Mouse (Mus musculus) lung, postnatal 14 days (tissue): ENCODE measurements at regions not wholly inside any gene's neighbourhood (a gene's known extent, or its start where the extent isn't known, plus 50 kb on each side); places are given as distances from the start of the nearest gene placed in this dataset.
"Not testable (repeated sequence)": the region's sequence is repeated elsewhere in the genome, so short reads cannot be mapped to it uniquely, and the experiment has no call there.

Experiments
- DNase-seq: peaks from one replicate; pipeline ENCODE4 v3.0.0; 2021

DNA sequence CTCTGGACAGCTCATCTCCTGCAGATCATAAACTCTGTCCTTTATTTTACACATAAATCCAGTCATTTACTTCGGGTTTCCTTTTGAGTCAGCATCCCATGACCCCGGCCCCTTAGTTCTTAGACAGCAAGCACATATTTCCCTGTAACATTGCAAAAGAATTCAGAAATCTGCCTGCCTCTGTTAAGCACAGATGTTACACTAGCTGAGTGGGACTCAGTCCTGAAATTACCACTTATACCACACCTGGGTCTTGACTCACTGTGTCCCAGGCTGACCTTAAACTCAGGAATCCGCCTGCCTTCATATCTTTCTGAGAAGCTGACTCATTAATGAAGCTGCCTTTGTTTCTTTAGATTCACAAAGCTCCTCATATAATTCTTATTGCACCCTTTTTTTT, 139.9 kb downstream of the Sptssa start:
- no peak for DNase-seq

DNA sequence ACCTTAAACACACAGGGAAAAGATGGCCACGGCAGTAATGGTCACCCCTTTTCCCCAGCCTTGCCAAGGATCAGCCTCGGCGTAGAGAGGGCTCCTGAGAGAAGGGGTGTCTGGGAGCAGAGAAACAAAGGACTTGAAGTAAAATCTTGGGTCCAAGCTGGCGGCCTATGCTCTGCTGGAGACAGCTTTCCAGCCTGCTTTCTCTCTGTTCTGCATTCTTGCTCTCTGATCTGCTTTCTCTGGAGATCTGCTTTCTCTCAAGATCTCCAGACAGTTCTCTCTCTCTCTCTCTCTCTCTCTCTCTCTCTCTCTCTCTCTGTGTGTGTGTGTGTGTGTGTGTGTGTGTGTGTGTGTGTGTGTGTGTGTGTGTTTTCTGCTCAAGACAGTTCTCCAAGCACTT, 140.3 kb downstream of the Sptssa start:
- not testable (repeated sequence) for DNase-seq

DNA sequence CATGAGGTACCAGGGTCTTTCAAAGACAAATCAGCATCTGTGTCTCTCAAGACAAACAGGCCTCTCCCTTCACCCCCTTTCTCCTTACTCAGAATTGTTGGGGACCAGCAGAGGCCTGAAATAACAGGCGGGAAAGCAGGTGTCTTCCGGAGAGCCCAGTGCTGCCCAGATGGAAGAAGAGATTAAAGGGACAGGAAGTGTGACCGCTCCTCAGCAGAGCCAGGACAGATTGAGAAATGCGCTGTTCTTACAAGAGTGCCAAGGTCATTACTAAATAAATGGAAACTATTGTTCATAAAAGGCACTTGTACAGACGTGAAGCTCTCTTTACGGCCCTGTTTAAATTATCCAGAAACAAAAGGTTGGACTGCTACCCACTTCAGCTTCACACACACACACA, 146.5 kb downstream of the Sptssa start:
- no peak for DNase-seq

DNA sequence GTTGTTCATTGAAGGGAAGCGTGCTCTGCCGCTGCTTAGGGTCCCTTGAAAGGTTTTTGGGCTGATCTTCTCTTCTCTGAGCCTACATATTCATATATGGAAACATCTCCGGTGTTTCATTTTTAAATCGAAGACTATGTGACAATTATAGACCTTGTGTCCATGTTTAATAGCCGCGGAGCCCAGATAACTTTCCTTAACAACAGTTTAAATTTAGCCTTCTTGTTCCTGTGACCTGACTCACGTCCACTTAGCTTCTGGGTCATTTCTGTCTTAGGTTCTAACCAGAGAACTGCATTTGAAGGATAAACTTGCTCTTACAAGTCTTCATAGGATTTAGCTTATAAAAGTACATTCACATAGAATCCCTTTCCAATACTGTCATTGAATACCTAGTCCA, 153.6 kb downstream of the Sptssa start:
- no peak for DNase-seq

DNA sequence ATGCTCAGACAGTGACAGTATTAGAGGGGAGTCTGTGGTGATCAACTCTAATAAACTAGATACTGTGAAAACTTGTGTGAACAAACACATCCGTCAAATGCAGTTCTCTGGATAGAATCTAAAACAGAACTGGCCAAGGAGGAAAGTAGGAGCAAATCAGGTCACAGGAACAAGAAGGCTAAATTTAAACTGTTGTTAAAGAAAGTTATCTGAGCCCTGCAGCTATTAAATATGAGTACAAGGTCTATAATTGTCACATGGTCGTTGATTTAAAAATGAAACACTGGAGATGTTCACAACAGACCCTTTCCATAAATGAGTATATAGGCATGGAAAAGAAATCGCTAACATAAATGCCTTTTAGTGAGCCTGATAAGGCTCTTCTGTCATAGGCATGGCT, 156.4 kb downstream of the Sptssa start:
- DNase-seq, result no peak

DNA sequence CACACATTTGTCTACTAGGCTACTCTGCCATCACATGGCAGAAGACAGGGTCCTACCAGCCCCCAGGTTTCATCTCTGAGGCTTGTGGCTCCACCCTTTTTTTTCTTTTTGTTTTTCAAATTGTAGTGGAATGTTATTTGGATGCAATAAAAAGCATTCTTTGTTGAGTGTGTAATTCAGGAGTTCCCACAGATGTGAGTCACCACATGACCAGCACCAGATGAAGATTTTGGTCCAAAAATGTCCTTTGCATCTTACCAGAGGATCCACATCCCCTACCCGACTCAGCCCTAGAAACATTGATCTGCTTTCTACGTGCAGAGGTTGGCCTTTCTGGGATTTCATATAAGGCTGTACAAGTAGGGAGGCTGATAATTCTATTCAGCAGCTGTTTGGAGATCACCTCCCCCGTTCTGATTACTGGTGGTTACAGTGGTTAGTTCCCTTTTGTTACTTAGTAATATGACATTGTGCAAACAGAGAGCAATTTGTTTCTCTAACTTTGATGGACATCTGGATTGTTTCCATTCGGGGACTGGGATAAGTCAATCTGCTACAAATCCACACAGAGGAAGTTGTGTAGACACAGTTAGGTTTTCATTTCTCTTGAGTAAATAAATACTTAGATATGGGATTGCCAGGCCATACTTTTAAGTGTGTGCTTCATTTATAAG, 160.5 kb downstream of the Sptssa start:
- DNase-seq, result no peak

DNA sequence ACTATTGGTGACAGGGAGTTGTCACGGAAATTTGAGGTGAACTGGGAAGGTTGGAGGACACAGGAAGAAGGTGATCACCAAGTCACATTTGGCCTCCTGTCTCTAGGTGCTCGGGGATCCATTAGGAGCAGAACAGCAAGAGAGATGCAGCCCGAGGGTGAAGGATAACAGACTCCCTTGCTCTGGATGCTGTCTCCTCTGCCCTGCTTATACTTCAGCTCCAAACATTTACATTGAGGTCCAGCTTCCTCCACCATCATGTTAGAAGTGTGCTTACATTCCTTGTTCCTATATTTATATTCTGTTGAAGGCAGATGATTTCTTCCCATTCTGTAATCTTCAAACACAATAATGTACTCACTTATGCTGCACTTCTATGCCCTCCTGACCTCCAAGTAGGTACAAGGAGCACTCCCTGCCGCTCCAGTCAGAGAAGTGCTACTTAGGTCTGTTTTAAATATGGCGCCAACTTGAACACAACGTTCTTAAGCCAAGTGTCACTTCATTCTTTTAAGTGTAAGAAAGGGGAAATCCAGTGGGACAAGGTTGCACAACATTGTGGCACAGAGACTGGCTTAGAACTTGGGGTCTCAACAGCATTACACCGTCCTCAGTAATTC, 161.5 kb downstream of the Sptssa start:
- DNase-seq, result peak; percentile 50

DNA sequence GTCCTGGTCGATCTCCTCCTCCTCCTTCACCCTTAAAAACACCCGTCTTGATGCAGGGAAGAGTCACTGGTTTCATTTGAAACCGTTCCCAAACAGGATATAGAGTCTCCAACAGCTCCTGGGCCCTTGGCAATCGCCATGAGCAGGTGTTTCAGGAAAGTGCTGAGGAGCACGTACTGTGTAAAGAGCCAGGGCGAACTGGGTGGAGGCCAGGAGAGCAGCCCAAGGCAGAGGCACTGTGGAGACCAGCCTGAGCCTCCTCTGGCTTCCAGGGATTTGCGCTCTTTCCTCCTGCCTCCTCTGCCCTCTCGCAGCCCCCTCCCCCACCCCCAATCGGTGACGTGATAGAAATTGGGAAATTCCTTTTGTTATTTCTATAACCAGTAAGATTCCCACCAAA, 163.6 kb downstream of the Sptssa start:
- no peak for DNase-seq

DNA sequence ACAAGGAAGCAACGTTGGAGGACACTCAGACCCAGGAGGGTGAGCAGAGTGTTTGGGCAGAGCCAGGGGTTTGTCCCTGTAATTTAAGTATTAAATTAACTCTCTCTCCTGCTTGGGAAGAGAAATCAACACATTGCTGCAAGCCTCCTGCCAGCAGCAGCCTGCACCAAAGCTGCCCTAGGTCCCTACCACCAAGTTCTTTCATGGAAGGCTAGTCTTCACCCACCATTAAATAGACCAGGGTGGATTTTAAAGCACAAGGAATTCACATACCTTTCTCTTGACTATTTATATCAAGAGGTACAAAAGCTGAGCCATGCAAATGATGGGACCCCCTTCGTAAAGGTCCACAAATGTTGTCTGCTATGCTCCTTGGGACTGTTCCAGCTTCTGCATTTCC, 165.9 kb downstream of the Sptssa start:
- DNase-seq, result no peak

DNA sequence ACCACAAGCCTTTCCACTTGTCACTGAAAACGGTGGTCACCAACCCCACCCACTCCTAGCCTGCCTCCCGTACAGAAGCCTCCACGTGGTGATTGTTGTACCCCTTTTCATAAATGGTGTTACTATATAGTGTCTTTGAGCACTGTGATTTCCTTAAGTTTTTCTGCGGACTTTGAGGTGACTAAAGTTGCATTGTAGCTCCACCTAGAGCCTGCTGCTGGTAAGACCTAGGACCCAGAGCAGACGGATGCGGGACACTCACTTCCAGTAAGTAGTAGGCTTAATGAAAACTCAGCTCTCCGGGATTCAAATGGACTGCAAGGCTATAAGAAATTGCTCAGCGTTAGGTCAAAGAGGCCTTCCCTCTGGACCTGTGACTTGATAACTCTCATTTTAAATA, 166.7 kb downstream of the Sptssa start:
- peak; percentile 77 for DNase-seq

DNA sequence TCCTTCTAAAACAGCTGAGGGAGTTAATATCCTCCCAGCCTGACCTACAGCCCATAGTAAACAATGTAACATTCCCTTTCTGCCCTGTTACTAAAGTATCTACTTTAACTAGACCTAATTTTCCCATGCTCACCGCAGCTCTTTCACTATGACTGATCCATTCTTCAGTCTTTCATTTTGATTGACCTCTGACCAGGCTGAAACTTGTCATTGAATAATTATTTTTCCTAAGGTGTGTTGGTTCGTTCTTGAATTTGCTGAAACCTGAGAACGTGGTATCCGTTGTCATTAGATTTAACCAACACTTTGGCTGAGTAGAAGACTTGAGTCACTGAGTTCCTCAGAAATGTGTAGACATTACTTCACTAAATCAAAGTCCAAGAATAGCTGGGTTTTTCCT, 168.7 kb downstream of the Sptssa start:
- no peak for DNase-seq

DNA sequence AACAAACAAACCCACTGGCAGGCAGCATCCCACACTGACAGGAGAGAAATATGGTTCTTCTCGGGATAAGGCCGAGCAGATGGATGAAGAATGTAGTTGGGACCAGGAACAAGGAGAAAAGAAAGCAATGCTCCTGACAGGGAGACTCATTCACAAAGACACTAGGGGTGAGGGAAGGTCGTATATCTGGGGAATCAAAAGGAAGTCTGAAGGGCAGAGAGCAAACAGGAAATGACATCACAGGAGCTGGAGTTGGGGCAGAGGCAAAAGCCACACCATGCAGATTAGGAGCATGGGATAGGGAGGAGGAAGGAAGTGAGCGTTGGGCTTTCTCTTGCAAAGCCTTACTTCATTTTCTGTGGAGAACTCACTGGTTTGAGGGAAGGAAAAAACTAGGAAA, 174.4 kb downstream of the Sptssa start:
- no peak for DNase-seq

DNA sequence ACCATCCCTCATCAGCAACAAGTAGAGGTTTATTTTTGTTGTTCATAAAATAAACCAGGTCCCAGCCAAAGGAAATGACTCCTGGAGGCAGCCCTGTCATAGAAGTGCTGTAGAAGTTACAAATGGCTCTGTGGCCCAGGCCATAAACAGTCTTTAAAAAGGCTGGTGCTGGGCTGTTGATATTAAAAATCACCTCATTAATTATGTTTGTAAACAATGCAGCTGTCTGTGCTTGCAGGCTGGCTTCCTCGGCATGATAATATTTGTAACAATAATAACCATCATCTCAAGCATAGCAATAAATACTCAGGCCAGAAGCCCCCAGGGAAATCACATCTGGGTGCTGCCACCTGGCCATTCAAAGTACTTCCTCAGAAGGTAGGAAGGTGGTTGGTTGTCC, 176.5 kb downstream of the Sptssa start:
- no peak for DNase-seq

DNA sequence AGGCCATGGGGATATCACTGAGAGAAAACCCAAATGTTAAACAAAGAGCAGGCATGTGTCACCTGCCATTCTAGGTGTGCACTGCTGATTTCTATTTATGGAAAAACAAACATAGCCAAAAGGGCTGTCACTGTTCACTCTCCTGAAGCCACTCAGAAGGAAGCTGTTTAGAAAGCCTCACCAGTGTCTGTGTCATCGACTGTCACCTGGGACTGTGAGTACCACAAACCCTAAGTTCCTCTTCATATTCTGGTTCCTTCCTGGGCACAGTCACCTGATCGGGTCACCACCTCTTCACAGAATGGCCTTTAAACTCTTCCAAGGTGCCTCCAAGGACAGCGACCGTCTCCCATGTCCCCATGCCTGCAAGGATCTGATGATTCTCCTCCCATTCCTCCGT, 183.5 kb downstream of the Sptssa start:
- no peak for DNase-seq

DNA sequence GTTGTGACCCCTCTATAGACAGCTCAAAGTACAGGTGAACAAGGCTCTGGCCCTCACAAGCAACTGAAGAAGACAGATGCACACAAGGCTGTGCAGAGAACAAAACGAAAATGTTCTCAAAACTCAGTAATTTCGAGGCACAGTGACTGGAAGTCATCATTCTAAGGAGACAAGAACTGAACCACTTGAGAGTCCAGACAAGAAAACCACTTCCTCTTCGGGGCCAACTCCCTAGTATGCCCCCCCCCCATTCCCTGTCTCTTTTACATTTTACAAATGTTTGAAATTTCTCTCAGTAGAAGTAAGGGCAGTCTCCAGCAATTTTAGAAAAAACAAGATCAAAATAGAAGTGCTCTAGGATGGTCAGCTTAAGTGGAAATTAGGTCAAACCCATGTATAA, 184.0 kb downstream of the Sptssa start:
- DNase-seq, result no peak

DNA sequence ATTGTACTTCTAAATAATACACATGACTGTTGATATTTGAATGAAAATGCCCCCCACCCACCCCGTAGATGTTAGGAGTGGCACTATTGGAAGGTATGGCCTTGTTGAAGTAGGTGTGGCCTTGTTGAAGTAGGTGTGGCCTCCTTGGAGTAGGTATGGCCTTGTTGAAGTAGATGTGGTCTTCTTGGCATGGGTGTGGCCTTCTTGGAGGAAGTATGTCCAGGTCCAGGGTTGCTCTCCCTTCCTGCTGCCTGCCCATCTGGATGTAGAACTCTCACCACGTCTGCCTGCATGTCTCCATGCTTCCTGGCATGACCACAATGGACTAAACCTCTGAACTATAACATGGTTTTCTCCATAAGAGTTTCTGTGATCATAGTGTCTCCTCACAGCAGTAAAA, 188.7 kb downstream of the Sptssa start:
- DNase-seq, result no peak

DNA sequence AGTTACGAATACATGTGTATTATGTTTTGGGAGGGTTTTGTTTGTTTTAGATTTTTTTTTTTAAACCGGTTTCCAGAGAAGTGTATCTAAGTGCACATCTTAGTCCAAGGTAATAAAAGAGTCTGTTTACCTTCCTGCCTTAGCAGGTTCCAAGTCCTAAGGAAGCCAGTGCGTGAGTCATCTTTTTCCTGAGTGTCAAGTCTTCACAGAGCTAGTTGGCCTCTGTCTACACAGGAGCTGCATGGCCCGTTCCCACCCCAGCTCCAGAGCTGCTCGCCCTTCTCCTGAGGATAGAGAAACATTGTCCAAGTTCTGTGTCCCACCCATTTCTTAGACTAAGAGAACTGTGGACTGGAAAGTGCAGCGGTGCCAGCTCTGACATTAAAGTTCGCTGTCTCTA, 192.6 kb downstream of the Sptssa start:
- no peak for DNase-seq

DNA sequence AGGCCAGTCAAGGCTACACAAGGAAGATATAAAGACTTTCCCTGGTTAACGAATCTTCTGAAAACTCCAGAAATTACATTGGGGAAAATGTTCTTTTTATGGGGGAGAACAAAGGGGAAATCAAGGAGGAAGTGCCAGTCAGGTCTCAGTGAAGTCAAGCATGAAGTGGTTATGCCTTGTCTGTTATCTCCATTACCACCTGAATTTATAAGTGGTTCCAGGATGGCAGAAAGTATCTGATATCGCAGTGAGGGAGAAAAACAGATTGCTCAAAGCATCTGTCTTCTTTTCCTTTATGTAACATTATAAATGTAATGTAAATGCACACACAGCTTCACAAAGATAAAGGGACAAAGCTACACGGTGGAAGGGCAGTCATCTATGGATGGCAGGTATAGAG, 195.0 kb downstream of the Sptssa start:
- DNase-seq, result no peak

DNA sequence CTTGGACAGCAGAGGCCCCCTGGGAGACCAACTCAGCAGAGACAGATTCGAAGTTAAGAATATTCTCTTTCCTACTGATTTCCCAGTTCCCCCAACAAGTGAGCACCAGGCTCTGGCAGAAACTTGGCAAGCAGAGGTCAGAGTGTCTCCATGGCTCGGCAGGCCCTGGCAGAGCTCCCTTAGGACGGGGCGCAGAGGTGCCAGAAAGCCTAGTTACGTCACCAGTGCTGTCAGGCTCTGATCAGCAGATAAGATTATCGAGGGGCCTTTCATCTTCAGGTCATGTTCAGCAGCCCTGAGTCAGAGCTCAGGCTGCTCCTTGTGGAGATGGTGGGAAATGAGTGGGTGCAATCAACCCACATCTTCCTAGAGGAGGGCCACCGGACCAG, 196.2 kb downstream of the Sptssa start:
- DNase-seq, result no peak

DNA sequence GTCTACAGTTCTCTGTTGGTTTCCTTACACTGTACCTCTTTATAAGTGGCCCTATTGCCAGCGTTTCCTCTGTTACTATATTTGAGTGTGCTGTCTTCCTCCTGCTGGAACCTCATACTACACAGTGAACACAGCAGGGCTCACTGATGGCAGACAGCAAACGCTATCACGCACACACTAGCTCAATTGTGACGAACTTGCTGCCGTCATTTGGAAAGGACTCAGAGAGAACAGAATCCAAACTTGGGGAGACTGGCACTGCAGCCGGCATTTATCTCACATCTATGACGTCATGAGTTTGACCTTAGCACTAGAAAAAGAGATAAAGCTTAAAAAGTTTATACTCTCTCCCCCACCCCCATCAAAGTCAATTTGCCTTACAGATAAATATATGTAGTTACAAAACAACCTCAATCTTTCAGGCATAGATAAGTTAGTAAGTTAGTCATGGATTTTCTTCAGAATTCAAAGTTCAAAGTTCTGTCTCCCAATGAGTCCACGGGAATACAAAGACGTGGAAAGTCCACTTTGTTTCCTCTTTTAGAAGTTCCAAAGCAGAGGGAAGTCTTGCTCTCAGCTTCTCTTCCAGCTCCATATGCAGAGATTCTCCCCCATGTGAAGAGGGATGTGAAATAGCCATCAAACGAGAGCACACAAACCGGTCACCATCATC, 196.8 kb downstream of the Sptssa start:
- no peak for DNase-seq

DNA sequence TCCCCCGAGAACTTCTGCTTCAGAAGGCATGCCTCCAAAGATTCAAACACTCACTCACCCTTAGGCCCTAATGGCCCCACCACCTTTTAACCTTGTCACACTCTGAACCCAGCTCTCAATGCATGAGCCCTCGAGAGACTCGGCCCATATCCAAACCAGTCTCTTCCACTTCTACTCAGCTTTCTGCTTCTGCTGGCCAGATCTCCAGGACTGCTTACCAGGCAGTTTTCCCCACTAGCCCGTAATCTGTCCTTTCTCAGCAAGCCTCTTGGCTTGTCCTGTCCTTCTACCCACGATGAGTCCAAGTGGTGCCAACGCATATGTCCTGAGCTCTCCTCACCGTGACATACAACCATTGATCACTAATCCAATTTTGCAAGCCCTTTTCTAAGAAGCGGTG, 199.6 kb downstream of the Sptssa start:
- no peak for DNase-seq

DNA sequence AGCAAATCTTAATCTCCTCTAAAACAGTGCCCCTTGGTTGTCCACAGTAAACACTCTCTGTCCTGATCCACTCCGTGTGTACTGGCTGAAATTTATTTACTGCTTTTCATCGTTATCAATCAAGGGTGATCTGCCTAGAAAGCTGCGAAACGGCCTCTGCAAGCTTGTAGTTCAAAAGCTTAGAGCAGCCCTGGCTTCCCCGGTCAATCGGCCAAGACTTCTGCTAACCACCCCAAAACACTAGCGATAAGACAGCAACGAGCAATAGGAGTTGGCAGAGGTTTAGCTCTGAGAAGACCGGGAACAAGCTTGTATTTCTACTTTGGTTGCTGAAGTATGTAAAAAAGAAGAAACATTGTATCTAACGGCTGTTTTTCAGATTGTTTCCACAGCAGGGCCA, 201.8 kb downstream of the Sptssa start:
- no peak for DNase-seq

DNA sequence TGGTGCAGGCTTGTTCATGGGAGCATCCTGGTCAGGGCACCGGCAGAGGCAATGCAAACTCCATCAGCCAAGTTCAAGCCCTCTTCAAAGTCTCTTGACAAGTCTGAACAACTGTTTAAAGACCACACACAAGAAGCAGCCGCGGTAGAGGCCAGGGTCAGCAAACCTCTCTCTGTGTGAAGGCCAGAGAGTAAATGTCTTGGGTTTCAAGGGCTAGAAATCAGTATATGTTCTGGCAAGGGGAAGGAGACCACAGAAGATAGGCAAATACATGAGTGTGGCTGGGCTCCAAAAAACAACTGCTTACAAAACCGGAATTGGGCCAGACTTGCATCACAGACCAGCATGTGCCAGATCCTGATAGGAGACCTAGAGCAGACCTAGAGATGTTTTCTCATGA, 203.0 kb downstream of the Sptssa start:
- peak; percentile 64 for DNase-seq

DNA sequence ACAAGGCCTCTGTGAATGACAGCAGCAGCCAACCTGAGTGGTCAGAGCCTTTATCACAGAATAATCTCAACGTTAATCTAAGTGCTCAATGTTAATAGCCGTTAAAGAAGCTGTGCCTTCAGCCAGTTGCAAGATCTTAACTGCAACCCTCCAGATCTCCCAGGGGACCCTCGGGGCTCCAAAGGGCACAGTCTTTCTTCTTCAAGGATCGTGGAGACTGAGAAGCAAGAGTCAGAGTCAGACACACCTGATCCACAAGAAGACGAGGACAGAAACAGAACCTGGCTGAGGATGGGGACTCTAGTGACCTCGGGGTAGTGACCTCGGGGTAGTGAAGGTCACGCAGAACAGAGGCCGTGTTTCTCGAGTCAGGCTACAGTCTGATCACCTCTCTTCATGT, 206.0 kb downstream of the Sptssa start:
- no peak for DNase-seq

DNA sequence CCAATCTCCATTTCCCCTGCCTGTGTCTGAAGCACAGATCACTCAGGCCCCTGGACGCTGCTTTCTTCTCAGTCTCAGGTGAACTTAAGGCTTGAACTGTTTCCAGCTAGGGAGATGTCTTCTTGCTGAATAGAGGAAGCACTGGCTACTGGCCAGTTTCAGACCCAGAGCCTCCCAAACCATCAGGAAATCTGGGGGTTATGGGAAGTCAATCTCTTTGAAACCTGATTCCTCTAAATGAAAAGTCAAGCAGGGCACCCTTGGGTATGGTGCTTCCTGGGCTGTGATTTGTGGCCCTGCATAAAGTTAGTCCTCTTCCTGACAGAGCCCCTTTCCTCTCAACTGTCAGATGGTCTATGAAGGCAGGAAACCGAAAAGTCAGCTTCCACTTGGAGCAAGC, 208.2 kb downstream of the Sptssa start:
- no peak for DNase-seq
